Mouse (Mus musculus) lung, embryonic 16.5 days (tissue): ENCODE measurements around the gene Fbxl18. TPM values are rescaled to one million over a fixed set of nuclear protein-coding genes. Genes with fewer than 3 reads are reported as not detected.

ENCODE experiments used
- ATAC-seq: fragments of 200-750 bp; cut with Nextera tagmentation; 2 replicates; pipeline ENCODE4 v1.8.0; 2017; ENCODE audit warnings: low read depth, mild to moderate bottlenecking, moderate library complexity
- H3K27ac ChIP-seq: fragments of 300-500 bp; sonication (generic); 2 replicates; pipeline ENCODE4 v1.5.1; 2014; ENCODE audit warnings: mild to moderate bottlenecking, control low read depth, low read length
- H3K27me3 ChIP-seq: fragments of 300-500 bp; sonication (generic); 2 replicates; pipeline ENCODE4 v1.6.1; 2014; ENCODE audit warnings: low read depth, low read length, mixed read lengths; ENCODE audit not compliant: control insufficient read depth, insufficient read depth
- H3K36me3 ChIP-seq: fragments of 300-500 bp; sonication (generic); 2 replicates; pipeline ENCODE4 v1.6.1; 2014; ENCODE audit warnings: low read length; ENCODE audit not compliant: control insufficient read depth, insufficient read depth
- H3K4me1 ChIP-seq: fragments of 300-500 bp; sonication (generic); replicated peaks from 2 replicates; pipeline ENCODE4 v1.6.1; 2014; ENCODE audit warnings: low read length, mixed read lengths; ENCODE audit not compliant: control insufficient read depth, insufficient read depth
- H3K4me2 ChIP-seq: fragments of 300-500 bp; sonication (generic); 2 replicates; pipeline ENCODE4 v1.6.1; 2014; ENCODE audit warnings: low read depth, low read length, control low read depth
- H3K4me3 ChIP-seq: fragments of 300-500 bp; sonication (generic); 2 replicates; pipeline ENCODE4 v1.5.1; 2014; ENCODE audit warnings: mild to moderate bottlenecking, low read length, control low read depth
- H3K9ac ChIP-seq: fragments of 300-500 bp; sonication (generic); 2 replicates; pipeline ENCODE4 v1.6.1; 2014; ENCODE audit warnings: low read length, control low read depth
- H3K9me3 ChIP-seq: fragments of 300-500 bp; sonication (generic); 2 replicates; pipeline ENCODE4 v1.6.1; 2016; ENCODE audit warnings: low read length; ENCODE audit not compliant: control insufficient read depth
- WGBS: fragments of 180-500 bp; shearing (Covaris S2); extraction: QIAGEN DNeasy Blood & Tissue Kit; methylation state at CpG from one replicate; pipeline ENCODE4 v1.1.7; 2014; 5-methylcytosine and 5-hydroxymethylcytosine counted together
- polyA plus RNA-seq: library from polyadenylated mRNA; unstranded; fragments of >200 nt; fragmentation: Nextera tagmentation; extraction: Ambion mirVana; gene quantifications from 2 replicates; pipeline ENCODE4 v1.2.1, GENCODE M21; 2015

Fbxl18 gene
- polyA plus RNA-seq, 1 experiment from 2014 or later = 10.3 TPM

DNA sequence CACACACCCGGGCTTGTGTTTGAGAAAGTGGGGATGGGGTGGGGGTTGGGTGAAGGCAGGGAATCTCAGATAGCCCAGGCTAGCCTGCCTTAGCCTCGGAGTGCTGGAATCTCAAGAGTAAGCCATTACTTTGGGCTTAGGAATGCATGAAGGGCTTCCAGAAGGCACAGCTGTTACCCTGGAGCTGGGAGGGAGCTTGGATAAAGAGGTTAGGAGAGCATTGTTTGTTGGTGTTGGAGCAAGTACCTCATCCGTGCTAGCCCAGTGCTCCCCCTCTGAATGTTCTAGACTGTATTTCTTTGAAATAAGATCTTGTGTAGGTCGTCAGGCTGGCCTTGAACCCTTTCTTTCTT is 34.2 kb upstream of the Fbxl18 start:
- Histone ChIP-seq H3K27me3 (no peaks in the 10 kb centered on the region), H3K36me3 (no peaks in the 10 kb centered on the region), H3K4me2 (peak overlapping the region; percentile 67), H3K9me3 (no peaks in the 10 kb centered on the region), H3K4me1 (peaks cover 24% of the 10 kb centered on the region), H3K27ac (peak overlapping the region; percentile 96), H3K9ac (peak overlapping the region; percentile 84), H3K4me3 (peak overlapping the region; percentile 56)
- peak; percentile 5; the same call in 1 of the 2 replicates for ATAC-seq
- whole genome bisulfite sequencing = 20% methylated on average over 4 of the region's 4 CpGs

- ATAC-seq = peak; percentile 56
- Histone ChIP-seq H3K36me3 (no peaks in the 10 kb centered on the region), H3K9me3 (no peaks in the 10 kb centered on the region)
Observed at GRCm38 (mm10) chr5:142928749-142929399, 33.7 kb upstream of the Fbxl18 start.

DNA sequence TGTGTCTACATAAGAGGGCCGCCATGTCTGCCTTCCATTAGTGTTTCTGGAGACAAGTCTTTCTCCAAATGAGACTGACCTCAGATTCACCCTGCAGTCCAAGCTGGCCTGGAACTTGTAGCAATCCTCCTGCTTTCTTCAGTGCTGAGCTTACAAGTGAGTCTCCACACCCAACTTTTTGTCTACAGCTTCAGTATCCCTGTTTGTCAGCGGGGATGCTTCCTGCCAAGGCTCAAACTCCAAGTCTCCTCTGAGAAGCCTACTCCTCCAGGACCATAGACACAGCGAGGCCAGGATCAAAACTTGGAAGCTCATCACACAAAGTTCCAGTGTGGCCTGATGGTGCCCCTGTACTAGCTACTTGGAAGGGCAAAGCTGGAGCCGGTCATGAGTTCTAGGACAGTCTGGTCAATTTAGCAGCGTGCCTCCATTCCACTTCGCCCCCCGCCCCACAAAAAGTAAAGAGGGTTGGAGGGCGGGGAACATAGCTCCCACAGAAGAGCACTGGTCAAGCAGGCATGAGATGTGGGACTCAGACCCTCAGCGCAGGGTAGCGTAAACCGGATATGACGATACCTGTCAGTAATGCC is 32.2 kb upstream of the Fbxl18 start:
- ATAC-seq = no peak
- H3K9me3 ChIP-seq = no peaks in the 10 kb centered on the region
- H3K27me3 ChIP-seq = no peaks in the 10 kb centered on the region
- no peak overlapping the region for H3K9ac ChIP-seq
- H3K27ac ChIP-seq = peak overlapping the region; percentile 76
- no peaks in the 10 kb centered on the region for H3K36me3 ChIP-seq
- H3K4me1 ChIP-seq = peaks cover 24% of the 10 kb centered on the region
- WGBS = 93% methylated on average over 12 of the region's 12 CpGs
- H3K4me2 ChIP-seq = no peak overlapping the region
- no peak overlapping the region for H3K4me3 ChIP-seq

More at GRCm38 (mm10) chr5:142928749-142929399, 33.7 kb upstream of the Fbxl18 start:
- Histone ChIP-seq H3K27ac (peak overlapping the region; percentile 96), H3K27me3 (no peaks in the 10 kb centered on the region), H3K4me3 (peak overlapping the region; percentile 56), H3K9ac (peak overlapping the region; percentile 84), H3K4me1 (peaks cover 24% of the 10 kb centered on the region), H3K4me2 (peak overlapping the region; percentile 67)
- WGBS = 2% methylated on average over 33 of the region's 35 CpGs

- Histone ChIP-seq H3K9me3 (no peaks in the 10 kb centered on the region), H3K4me3 (no peak overlapping the region), H3K4me2 (peak overlapping the region; percentile 26; the same call in 1 of the 2 replicates), H3K9ac (peak overlapping the region; percentile 55), H3K36me3 (no peaks in the 10 kb centered on the region), H3K27me3 (no peaks in the 10 kb centered on the region), H3K4me1 (peaks cover 21% of the 10 kb centered on the region), H3K27ac (peak overlapping the region; percentile 76)
- WGBS = 41% methylated on average over 3 of the region's 3 CpGs
- ATAC-seq = no peak
Observed at GRCm38 (mm10) chr5:142926940-142927228, 31.7 kb upstream of the Fbxl18 start.

- ATAC-seq = peak; percentile 89
- peaks cover 17% of the 10 kb centered on the region for H3K4me1 ChIP-seq
- no peak overlapping the region for H3K4me3 ChIP-seq
- no peaks in the 10 kb centered on the region for H3K36me3 ChIP-seq
- H3K27ac ChIP-seq = peak overlapping the region; percentile 76
- peak overlapping the region; percentile 26 for H3K4me2 ChIP-seq
- no peaks in the 10 kb centered on the region for H3K27me3 ChIP-seq
- H3K9ac ChIP-seq = peak overlapping the region; percentile 55
- 9% methylated on average over 13 of the region's 13 CpGs for WGBS
- no peaks in the 10 kb centered on the region for H3K9me3 ChIP-seq
Observed at GRCm38 (mm10) chr5:142926204-142926939, 31.2 kb upstream of the Fbxl18 start.

GRCm38 (mm10) chr5:142924336-142924959 is 29.2 kb upstream of the Fbxl18 start:
- ATAC-seq = no peak
- H3K27me3 ChIP-seq = no peaks in the 10 kb centered on the region
- WGBS = 72% methylated on average over 12 of the region's 12 CpGs

GRCm38 (mm10) chr5:142923781-142924180 is 28.6 kb upstream of the Fbxl18 start:
- Histone ChIP-seq H3K4me1 (peaks cover 21% of the 10 kb centered on the region), H3K4me3 (no peak overlapping the region), H3K27me3 (no peaks in the 10 kb centered on the region), H3K9me3 (no peaks in the 10 kb centered on the region), H3K27ac (no peak overlapping the region), H3K9ac (no peak overlapping the region), H3K36me3 (no peaks in the 10 kb centered on the region), H3K4me2 (no peak overlapping the region)
- ATAC-seq = no peak
- 91% methylated on average over 2 of the region's 3 CpGs for WGBS

More at GRCm38 (mm10) chr5:142924336-142924959, 29.2 kb upstream of the Fbxl18 start:
- H3K4me3 ChIP-seq = no peak overlapping the region
- H3K9me3 ChIP-seq = no peaks in the 10 kb centered on the region
- H3K9ac ChIP-seq = no peak overlapping the region
- H3K4me2 ChIP-seq = no peak overlapping the region
- no peaks in the 10 kb centered on the region for H3K36me3 ChIP-seq
- no peak overlapping the region for H3K27ac ChIP-seq
- H3K4me1 ChIP-seq = peaks cover 25% of the 10 kb centered on the region

- no peak overlapping the region for H3K9ac ChIP-seq
- no peak for ATAC-seq
Observed at GRCm38 (mm10) chr5:142922251-142922650, 27.0 kb upstream of the Fbxl18 start.

DNA sequence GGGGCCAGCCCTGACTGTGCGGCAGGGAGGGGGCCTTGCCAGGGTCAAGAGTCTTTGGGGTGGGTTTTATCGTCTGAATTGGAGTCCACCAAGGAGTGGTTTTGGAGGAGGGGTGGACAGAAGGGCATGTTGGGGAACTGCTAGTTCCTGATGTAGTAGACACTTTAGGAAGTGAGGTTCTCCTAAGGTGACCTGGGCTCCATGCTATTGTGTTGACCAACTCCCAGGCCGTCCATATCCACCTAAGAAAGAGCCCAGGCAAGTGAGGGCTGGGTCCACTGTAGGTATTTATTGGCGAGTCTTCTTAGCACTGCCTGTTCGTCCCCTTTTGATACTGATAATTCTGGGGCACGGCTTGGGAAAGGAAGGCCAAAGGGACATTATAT is 25.8 kb upstream of the Fbxl18 start:
- H3K27ac ChIP-seq = peak overlapping the region; percentile 87
- H3K4me1 ChIP-seq = peaks cover 12% of the 10 kb centered on the region
- peak overlapping the region; percentile 32 for H3K4me2 ChIP-seq
- H3K36me3 ChIP-seq = no peaks in the 10 kb centered on the region
- peak; percentile 19 for ATAC-seq
- no peaks in the 10 kb centered on the region for H3K27me3 ChIP-seq
- H3K9ac ChIP-seq = peak overlapping the region; percentile 41
- no peak overlapping the region for H3K4me3 ChIP-seq
- 54% methylated on average over 6 of the region's 6 CpGs for WGBS
- H3K9me3 ChIP-seq = no peaks in the 10 kb centered on the region

More at GRCm38 (mm10) chr5:142922251-142922650, 27.0 kb upstream of the Fbxl18 start:
- 83% methylated on average over 5 of the region's 5 CpGs for WGBS
- no peaks in the 10 kb centered on the region for H3K27me3 ChIP-seq
- H3K36me3 ChIP-seq = no peaks in the 10 kb centered on the region
- peaks cover 20% of the 10 kb centered on the region for H3K4me1 ChIP-seq
- no peak overlapping the region for H3K4me3 ChIP-seq
- H3K4me2 ChIP-seq = no peak overlapping the region
- H3K27ac ChIP-seq = no peak overlapping the region
- no peaks in the 10 kb centered on the region for H3K9me3 ChIP-seq
